Mouse (Mus musculus) neural tube, embryonic 11.5 days (tissue): Measurements from ENCODE around the gene Scn5a. TPM values are rescaled to one million over a fixed set of nuclear protein-coding genes. Genes with fewer than 3 reads are reported as not detected.

Experiments
- ATAC-seq: fragments of 200-750 bp; cut with Nextera tagmentation; 2 replicates; pipeline ENCODE4 v1.8.0; 2017; ENCODE audit warnings: moderate number of reproducible peaks, mild to moderate bottlenecking, moderate TSS enrichment, moderate library complexity; ENCODE audit not compliant: insufficient read depth, low FRiP score, low TSS enrichment
- DNase-seq: peaks from one replicate; pipeline ENCODE4 v3.0.0-alpha.2; 2015; ENCODE audit warnings: low spot score
- H3K27ac ChIP-seq: fragments of 300-500 bp; sonication (generic); 2 replicates; pipeline ENCODE4 v1.5.1; 2014; ENCODE audit warnings: low read depth, mild to moderate bottlenecking, low read length
- H3K27me3 ChIP-seq: fragments of 300-500 bp; sonication (generic); 2 replicates; pipeline ENCODE4 v1.6.1; 2014; ENCODE audit warnings: mild to moderate bottlenecking, low read length, mixed read lengths; ENCODE audit not compliant: control insufficient read depth, insufficient read depth
- H3K36me3 ChIP-seq: fragments of 300-500 bp; sonication (generic); 2 replicates; pipeline ENCODE4 v1.6.1; 2014; ENCODE audit warnings: mild to moderate bottlenecking, low read length, moderate library complexity, mixed read lengths; ENCODE audit not compliant: control insufficient read depth, insufficient read depth
- H3K4me1 ChIP-seq: fragments of 300-500 bp; sonication (generic); 2 replicates; pipeline ENCODE4 v1.6.1; 2014; ENCODE audit warnings: low read length, mixed read lengths; ENCODE audit not compliant: control insufficient read depth, insufficient read depth
- H3K4me2 ChIP-seq: fragments of 300-500 bp; sonication (generic); 2 replicates; pipeline ENCODE4 v1.6.1; 2014; ENCODE audit warnings: low read depth, mild to moderate bottlenecking, moderate library complexity
- H3K4me3 ChIP-seq: fragments of 300-500 bp; sonication (generic); 2 replicates; pipeline ENCODE4 v1.5.1; 2014; ENCODE audit warnings: low read depth, low read length
- H3K9ac ChIP-seq: fragments of 300-500 bp; sonication (generic); 2 replicates; pipeline ENCODE4 v1.6.1; 2014; ENCODE audit warnings: mild to moderate bottlenecking, low read length
- H3K9me3 ChIP-seq: fragments of 300-500 bp; sonication (generic); 2 replicates; pipeline ENCODE4 v1.6.1; 2016; ENCODE audit warnings: low read length; ENCODE audit not compliant: control insufficient read depth
- WGBS: fragments of 180-500 bp; shearing (Covaris S2); extraction: QIAGEN DNeasy Blood & Tissue Kit; methylation state at CpG from one replicate; pipeline ENCODE4 v1.1.7; 2014; 5-methylcytosine and 5-hydroxymethylcytosine counted together
- polyA plus RNA-seq: library from polyadenylated mRNA; unstranded; fragments of >200 nt; fragmentation: Nextera tagmentation; extraction: Ambion mirVana; gene quantifications from 2 replicates; pipeline ENCODE4 v1.2.1, GENCODE M21; 2014

Gene Scn5a
- 0.62 and 1.0 TPM in 2 replicates for polyA plus RNA-seq

DNA sequence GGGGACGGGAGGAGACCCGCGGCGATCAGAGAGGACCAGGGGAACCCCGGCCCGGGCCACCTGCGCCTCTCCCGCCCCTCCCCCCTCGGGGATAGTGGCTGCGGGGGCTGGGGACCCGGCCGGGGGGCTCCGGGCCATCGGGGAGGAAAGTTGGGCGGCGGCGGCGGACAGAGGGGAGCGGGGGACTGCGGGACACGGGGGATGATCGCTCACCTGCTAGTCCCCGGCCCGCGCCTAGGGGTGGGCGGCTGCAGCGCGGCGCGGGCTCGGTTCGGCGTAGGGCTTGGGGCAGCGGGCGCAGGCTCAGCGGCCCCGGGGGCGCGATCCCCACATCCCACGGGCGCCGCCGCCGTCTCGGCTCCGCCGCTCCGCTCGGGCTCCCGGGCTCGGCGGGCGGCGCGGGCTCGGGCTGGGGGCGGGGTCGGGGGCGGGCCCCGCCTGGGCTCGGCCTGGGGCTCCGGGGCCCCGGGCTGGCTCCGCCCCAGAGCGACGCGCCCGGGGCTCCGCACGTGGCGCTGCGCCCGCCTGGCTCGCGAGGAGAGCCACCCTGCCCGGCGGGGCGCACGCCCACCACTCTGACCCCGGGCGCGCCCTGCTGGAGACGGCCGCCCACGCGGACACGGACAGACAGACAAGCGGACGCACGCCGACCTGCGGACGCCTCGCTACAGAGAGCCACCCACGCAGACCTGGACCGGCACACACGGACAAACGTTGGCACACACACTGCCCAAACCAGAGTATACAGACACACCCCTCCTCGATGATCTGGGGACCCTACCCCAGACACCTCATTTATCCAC is at the start of gene Scn5a:
Scn5a (minus strand) TSS at position 381 of the 803 bp plus-strand sequence.
- peaks cover 9% of the 10 kb centered on the region; the same call in 1 of the 2 replicates for H3K4me1 ChIP-seq
- ATAC-seq: peak; percentile 32; the same call in 1 of the 2 replicates

DNA sequence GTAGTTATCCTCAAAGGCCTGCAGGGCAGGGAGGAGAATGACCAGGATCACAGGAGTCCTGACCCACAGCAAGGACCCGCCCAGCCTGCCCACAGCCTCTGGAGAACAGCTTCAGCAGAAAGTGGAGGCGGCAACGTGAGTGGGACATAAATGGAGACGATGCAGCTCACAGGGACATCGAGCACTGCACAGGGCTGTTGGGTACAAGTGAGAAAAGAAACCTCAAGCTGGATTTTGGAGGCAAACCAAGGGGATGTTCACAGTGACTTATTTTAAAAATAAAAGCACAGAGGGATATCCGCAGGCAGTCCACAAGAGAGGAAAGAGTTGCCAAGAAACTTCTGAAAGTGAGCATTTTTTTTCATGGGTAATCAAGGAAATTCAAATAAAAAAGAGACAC is 48.4 kb upstream of the Scn5a start:
- Histone ChIP-seq H3K27me3 (no peaks in the 10 kb centered on the region), H3K9me3 (no peaks in the 10 kb centered on the region), H3K4me1 (no peaks in the 10 kb centered on the region), H3K9ac (no peak overlapping the region), H3K4me2 (no peak overlapping the region), H3K4me3 (no peak overlapping the region), H3K36me3 (no peaks in the 10 kb centered on the region), H3K27ac (no peak overlapping the region)
- no peak for DNase-seq
- no peak for ATAC-seq
- WGBS: 81% methylated on average over 6 of the region's 6 CpGs

More for the DNA sequence above, at the start of gene Scn5a:
- H3K4me3 ChIP-seq: peak within 1 kb of the TSS; percentile 48
- H3K27ac ChIP-seq: no peak within 1 kb of the TSS
- WGBS: under 1% methylated on average over 41 of the region's 99 CpGs
- peak within 1 kb of the TSS; percentile 10; the same call in 1 of the 2 replicates for H3K9ac ChIP-seq
- H3K36me3 ChIP-seq: no peaks in the 10 kb centered on the region
- H3K9me3 ChIP-seq: no peaks in the 10 kb centered on the region
- DNase-seq: peak; percentile 35
- peak within 1 kb of the TSS; percentile 90 for H3K4me2 ChIP-seq
- peaks cover 73% of the 10 kb centered on the region for H3K27me3 ChIP-seq

DNA sequence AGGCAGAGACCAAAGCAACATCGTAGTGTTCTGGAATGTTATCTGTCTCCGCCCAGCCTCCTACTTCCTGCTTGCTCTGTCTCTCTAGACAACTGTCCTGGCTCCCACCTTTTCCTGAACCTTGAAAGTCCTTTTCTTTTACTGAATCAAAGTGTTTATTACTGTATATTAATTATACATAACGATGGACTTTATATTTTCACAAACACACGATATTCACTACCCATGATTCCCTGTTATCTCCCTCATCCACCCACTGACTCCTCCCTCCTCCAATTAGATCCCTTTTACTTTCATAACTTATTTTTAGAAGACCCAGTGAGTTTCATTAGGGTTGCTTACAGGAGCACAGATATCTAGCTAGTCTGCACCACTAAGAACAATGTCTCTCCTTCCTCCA is 45.3 kb upstream of the Scn5a start:
- Histone ChIP-seq H3K27me3 (no peaks in the 10 kb centered on the region), H3K9ac (no peak overlapping the region), H3K4me1 (no peaks in the 10 kb centered on the region), H3K4me2 (no peak overlapping the region), H3K36me3 (no peaks in the 10 kb centered on the region), H3K27ac (no peak overlapping the region), H3K9me3 (no peaks in the 10 kb centered on the region), H3K4me3 (no peak overlapping the region)
- 90% methylated on average over 4 of the region's 4 CpGs for WGBS
- no peak for DNase-seq
- no peak for ATAC-seq

DNA sequence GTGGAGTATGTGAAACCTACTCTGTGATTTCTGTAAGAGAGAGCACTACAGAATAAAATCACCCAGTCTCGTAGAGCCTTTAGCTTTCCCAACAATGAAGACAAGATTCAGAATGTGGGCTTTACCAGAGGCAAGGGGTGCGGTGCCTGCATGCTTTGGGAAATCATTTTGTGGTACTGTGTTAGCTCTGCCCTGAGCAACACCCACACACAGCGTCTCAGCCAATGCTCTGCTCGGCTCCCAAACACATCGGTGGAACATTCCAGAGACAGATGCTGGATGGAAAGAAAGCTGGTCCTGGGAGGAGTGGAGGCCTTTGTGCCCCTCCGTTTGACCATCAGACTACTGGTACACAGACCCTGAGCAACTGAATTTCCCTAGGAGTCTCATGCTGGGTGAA is 36.0 kb upstream of the Scn5a start:
- DNase-seq: no peak
- no peak overlapping the region for H3K9ac ChIP-seq
- H3K4me2 ChIP-seq: no peak overlapping the region
- no peak overlapping the region for H3K27ac ChIP-seq
- no peak for ATAC-seq
- H3K4me1 ChIP-seq: no peaks in the 10 kb centered on the region
- no peaks in the 10 kb centered on the region for H3K36me3 ChIP-seq
- H3K9me3 ChIP-seq: no peaks in the 10 kb centered on the region
- WGBS: 87% methylated on average over 6 of the region's 6 CpGs
- no peak overlapping the region for H3K4me3 ChIP-seq
- H3K27me3 ChIP-seq: no peaks in the 10 kb centered on the region

DNA sequence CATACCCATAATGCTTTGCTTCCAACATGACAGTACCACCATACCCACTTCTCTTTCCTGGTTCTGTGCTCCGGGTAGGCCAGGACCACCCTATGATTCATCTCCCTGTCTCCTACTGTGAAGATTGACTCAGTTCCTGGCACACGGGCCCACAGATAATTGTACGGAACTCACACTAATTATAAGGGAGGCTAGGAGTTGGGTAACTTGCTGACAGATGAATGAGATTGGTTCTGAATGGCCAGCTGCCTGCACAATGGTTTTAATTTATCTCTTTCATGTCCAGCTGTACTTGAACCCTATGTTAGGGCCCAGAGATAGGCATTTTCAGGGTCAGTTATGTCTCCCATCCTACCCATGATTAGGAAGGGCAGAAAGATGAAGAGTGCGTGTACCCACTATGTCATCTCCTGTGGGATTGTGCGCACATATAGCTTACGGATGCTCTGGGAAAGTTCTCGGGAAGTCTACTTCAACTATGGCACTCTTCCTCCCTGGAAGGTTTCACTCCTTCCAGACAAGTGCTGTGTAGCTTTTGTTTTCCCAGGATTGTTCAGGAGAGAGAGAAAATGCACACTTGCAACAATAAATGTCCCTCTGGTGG is 31.8 kb upstream of the Scn5a start:
- Histone ChIP-seq H3K36me3 (no peaks in the 10 kb centered on the region), H3K9ac (no peak overlapping the region), H3K4me2 (no peak overlapping the region), H3K27ac (no peak overlapping the region), H3K4me1 (no peaks in the 10 kb centered on the region), H3K9me3 (no peaks in the 10 kb centered on the region), H3K27me3 (no peaks in the 10 kb centered on the region), H3K4me3 (no peak overlapping the region)
- ATAC-seq (no peak), DNase-seq (no peak)
- 91% methylated on average over 7 of the region's 7 CpGs for WGBS

DNA sequence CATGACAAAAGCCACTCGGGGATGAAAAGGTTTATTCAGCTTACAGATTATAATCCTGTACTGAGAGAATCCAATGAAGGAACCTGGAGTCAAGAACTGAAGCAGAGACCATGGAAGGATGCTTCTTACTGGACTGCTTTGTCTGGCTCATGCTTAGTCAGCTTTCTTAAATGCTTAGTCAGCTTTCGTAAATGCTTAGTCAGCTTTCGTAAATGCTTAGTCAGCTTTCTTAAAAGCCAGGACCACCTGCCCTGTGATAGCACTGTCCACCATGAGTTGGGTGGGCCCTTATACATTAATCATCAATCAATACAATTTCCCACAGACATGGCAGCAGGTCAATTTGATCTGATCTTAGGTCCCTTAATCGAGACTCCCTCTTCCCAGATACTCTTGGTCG is 28.1 kb upstream of the Scn5a start:
- H3K4me1 ChIP-seq: no peaks in the 10 kb centered on the region
- no peaks in the 10 kb centered on the region for H3K27me3 ChIP-seq
- 94% methylated on average over 5 of the region's 5 CpGs for WGBS
- no peaks in the 10 kb centered on the region for H3K36me3 ChIP-seq
- no peak for DNase-seq
- no peaks in the 10 kb centered on the region for H3K9me3 ChIP-seq
- no peak overlapping the region for H3K4me2 ChIP-seq
- H3K9ac ChIP-seq: no peak overlapping the region
- no peak overlapping the region for H3K4me3 ChIP-seq
- no peak overlapping the region for H3K27ac ChIP-seq
- ATAC-seq: no peak

DNA sequence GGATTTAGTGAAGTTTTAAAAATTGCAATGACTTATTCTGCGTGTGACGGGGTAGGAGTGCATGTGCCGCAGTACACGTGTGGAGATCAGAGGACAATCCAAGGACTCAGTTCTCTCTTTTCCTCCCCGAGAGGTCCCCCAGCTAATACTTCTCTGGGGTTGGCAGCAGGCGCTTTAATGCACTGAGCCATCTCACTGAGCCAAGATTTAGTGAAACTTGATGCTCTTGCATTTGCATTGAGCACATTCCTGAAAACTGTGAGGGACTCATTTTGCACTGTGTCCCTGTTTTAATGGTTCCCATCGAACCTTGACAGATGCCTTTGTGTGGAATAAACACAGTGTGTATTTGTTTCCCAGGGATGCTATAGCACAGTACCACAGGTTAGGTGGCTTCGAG is 25.8 kb upstream of the Scn5a start:
- Histone ChIP-seq H3K4me2 (no peak overlapping the region), H3K9me3 (no peaks in the 10 kb centered on the region), H3K4me3 (no peak overlapping the region), H3K27me3 (no peaks in the 10 kb centered on the region), H3K36me3 (no peaks in the 10 kb centered on the region), H3K27ac (no peak overlapping the region), H3K4me1 (no peaks in the 10 kb centered on the region), H3K9ac (no peak overlapping the region)
- WGBS: 83% methylated on average over 8 of the region's 8 CpGs
- no peak for ATAC-seq
- DNase-seq: no peak

DNA sequence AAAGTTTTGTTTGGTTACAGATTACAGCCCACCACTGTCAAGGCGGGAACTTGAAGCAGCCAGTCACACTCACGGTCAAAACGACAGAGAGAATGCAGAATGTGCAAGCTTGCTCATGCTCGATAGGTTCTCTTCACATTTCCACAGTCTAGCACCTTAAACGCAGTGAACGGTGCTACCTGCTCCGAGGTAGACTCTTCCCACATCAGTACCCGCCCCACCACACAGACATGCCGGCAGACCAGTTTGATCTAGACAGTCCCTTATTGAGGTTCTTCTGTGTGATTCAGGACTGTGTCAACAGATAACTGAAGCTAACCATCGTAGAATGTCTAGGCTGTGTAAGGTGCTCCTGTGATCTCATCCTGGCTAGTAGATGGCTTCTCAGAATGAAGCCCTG is 19.7 kb upstream of the Scn5a start:
- H3K9ac ChIP-seq: no peak overlapping the region
- ATAC-seq: no peak
- no peak overlapping the region for H3K27ac ChIP-seq
- H3K9me3 ChIP-seq: no peaks in the 10 kb centered on the region
- H3K36me3 ChIP-seq: no peaks in the 10 kb centered on the region
- H3K4me2 ChIP-seq: no peak overlapping the region
- H3K4me3 ChIP-seq: no peak overlapping the region
- H3K4me1 ChIP-seq: no peaks in the 10 kb centered on the region
- no peak for DNase-seq
- H3K27me3 ChIP-seq: no peaks in the 10 kb centered on the region
- 94% methylated on average over 10 of the region's 10 CpGs for WGBS

DNA sequence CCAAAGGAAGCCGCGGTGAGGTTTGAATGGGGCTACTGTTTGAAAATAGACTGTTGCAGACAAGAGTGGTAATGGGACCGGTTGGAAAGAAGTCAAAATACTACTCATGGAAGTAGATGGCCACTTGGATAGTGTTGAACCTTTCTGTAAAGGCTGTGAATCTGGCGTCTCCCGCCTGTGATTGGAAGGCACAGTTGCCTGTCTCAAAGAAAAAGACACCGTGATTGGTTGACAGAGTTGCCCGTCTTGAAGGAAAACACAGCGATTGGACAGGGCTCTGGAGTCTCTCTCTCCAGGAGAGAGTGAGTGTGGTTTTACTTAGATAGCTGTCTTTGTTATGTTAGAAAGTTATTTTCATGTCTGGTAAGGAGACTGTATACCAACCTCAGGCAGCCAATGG is 18.5 kb upstream of the Scn5a start:
- H3K9ac ChIP-seq: no peak overlapping the region
- H3K4me2 ChIP-seq: no peak overlapping the region
- DNase-seq: no peak
- H3K4me1 ChIP-seq: no peaks in the 10 kb centered on the region
- H3K4me3 ChIP-seq: no peak overlapping the region
- H3K27me3 ChIP-seq: no peaks in the 10 kb centered on the region
- no peaks in the 10 kb centered on the region for H3K36me3 ChIP-seq
- no peak overlapping the region for H3K27ac ChIP-seq
- ATAC-seq: no peak
- no peaks in the 10 kb centered on the region for H3K9me3 ChIP-seq
- WGBS: 78% methylated on average over 8 of the region's 8 CpGs
